Comparison of ENCODE assay signal across 8 mouse cellular contexts in the genomic region with DNA sequence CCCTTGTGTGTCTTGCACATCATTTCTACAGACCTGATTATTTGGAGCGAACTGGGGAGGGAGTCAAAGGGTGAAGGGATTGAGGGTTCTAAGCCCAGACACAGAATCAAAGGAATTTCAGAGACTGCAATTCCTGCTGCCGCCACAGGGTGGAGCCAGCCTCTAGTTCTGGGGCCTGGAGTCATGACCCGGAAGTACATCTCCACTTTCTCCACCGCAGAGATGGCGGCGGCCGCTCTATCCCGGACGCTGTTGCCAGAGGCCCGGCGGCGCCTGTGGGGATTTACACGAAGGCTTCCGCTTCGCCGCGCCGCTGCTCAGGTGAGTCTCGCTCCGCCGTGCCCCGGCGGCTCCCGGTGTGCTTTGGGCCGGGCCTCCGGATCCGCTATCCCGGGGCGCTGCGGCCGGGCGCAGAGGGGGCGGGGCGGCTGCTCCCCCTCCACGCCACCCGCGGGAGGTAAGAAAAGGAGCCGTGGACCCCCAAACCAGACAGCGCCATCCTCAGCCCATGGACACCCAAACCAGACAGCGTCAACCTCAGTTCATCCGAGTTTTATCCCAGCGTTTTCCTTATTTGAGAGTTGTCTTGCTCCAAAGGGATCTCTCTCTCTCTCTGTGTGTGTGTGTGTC. TPM values are rescaled to one million over a fixed set of nuclear protein-coding genes. Genes with fewer than 3 reads are reported as not detected.
DNase-seq lines count a peak whose midpoint lies in the region; ATAC-seq and TF ChIP-seq lines count a peak whose summit lies in the region.

A gene (plus strand): TSS at position 186 of the 630 bp plus-strand sequence.

- peak; percentile 58; the same call in 1 of the 2 replicates for TF ChIP-seq POLR2A in olfactory bulb, adult 2 months (IDR thresholded peaks at IDR 0.05; ENCODE audit: insufficient read depth, low read depth, low read length)
- peak; percentile 48; the same call in 1 of the 2 replicates for TF ChIP-seq POLR2A in thymus, adult 2 months (IDR thresholded peaks at IDR 0.05; ENCODE audit: control insufficient read depth, extremely low read depth, insufficient read depth, low read length, poor library complexity)

- peaks cover 3 to 13% of the 10 kb centered on the region in 2 experiments; a peak in 3 of 4 replicates for H3K4me1 ChIP-seq in ES-E14 (ENCODE audit: control insufficient read depth in 2 of 2, insufficient read depth in 2 of 2, low read length in 2 of 2, poor library complexity in 1 of 2)
- peaks cover 21% of the 10 kb centered on the region for H3K4me1 ChIP-seq in forebrain, embryonic 16.5 days (replicated peaks; ENCODE audit: control insufficient read depth, insufficient read depth, low read length)
- H3K4me1 ChIP-seq in lung, embryonic 14.5 days (ENCODE audit: insufficient read depth) = peaks cover 6% of the 10 kb centered on the region; the same call in 1 of the 2 replicates
- H3K4me1 ChIP-seq in olfactory bulb, adult 2 months (ENCODE audit: control insufficient read depth, insufficient read depth, low read length) = peaks cover 7% of the 10 kb centered on the region; the same call in 1 of the 2 replicates
- peaks cover 5% of the 10 kb centered on the region for H3K4me1 ChIP-seq in thymus, adult 2 months (replicated peaks; ENCODE audit: control insufficient read depth, insufficient read depth, low read length)

- intact Hi-C loops in heart, postnatal 36 days (cut with DNase I) = loop anchor here (1.0 to 10.0 kb wide), 3 partner anchors 32 to 472 kb away; no protein-coding TSS in a partner anchor

- peak; percentile 89 for DNase-seq in ES-E14 (ENCODE audit: low read depth, low spot score)
- peak; percentile 87 for DNase-seq in cerebellum, adult 11-12 months
- peak; percentile 87 to 89 for DNase-seq in heart, postnatal 36 days
- peak; percentile 84 to 89 for DNase-seq in layer of hippocampus, adult 2 months (ENCODE audit: low spot score in 2 of 2)
- peak; percentile 96 for DNase-seq in lung, embryonic 14.5 days
- DNase-seq in thymus, adult 2 months = peak; percentile 89

- 0% methylated on average over 40 of the region's 42 CpGs for WGBS in forebrain, embryonic 16.5 days
- 1% methylated on average over 42 of the region's 42 CpGs for WGBS in lung, embryonic 14.5 days
- under 1% methylated on average over 42 of the region's 42 CpGs for WGBS in olfactory bulb, adult 2 months
- WGBS in thymus, adult 2 months = 0% methylated on average over 42 of the region's 42 CpGs

- H3K9ac ChIP-seq in ES-E14 (ENCODE audit: insufficient read depth, low read depth, low read length, poor library complexity, severe bottlenecking) = peak within 1 kb of the TSS; percentile 93
- peak within 1 kb of the TSS; percentile 89 for H3K9ac ChIP-seq in forebrain, embryonic 16.5 days (replicated peaks; ENCODE audit: low read depth, low read length)
- H3K9ac ChIP-seq in lung, embryonic 14.5 days = peak within 1 kb of the TSS; percentile 88

- H3K36me3 ChIP-seq in ES-E14 (ENCODE audit: control insufficient read depth, insufficient read depth, low read length, poor library complexity, severe bottlenecking) = peaks cover 7% of the 10 kb centered on the region; the same call in 1 of the 2 replicates
- peaks cover 24% of the 10 kb centered on the region for H3K36me3 ChIP-seq in forebrain, embryonic 16.5 days (ENCODE audit: control insufficient read depth, insufficient read depth)
- H3K36me3 ChIP-seq in lung, embryonic 14.5 days (ENCODE audit: insufficient read depth) = peaks cover 33% of the 10 kb centered on the region
- peaks cover 17% of the 10 kb centered on the region for H3K36me3 ChIP-seq in thymus, adult 2 months (ENCODE audit: control insufficient read depth, insufficient read depth, low read length)

- in situ Hi-C loops in ES-E14 (cut with MboI; ENCODE audit: low sequenced_read_pairs in 2 of 2, unreplicated experiment in 2 of 2) = no loop called here

- no peaks in the 10 kb centered on the region for H3K9me3 ChIP-seq in ES-E14 (ENCODE audit: control insufficient read depth, insufficient read depth, low read depth, low read length)
- no peaks in the 10 kb centered on the region for H3K9me3 ChIP-seq in forebrain, embryonic 16.5 days (ENCODE audit: control insufficient read depth, low read length)
- no peaks in the 10 kb centered on the region for H3K9me3 ChIP-seq in lung, embryonic 14.5 days (ENCODE audit: low read depth, low read length)

- no peak within 1 kb of the TSS; the same call in 1 of the 2 replicates for H3K27ac ChIP-seq in ES-E14 (ENCODE audit: insufficient read depth, low read depth, low read length, poor library complexity, severe bottlenecking)
- peak within 1 kb of the TSS; percentile 81 for H3K27ac ChIP-seq in forebrain, embryonic 16.5 days (ENCODE audit: low read length)
- peak within 1 kb of the TSS; percentile 93 for H3K27ac ChIP-seq in layer of hippocampus, adult 2 months
- H3K27ac ChIP-seq in lung, embryonic 14.5 days (ENCODE audit: low read depth) = peak within 1 kb of the TSS; percentile 81
- H3K27ac ChIP-seq in olfactory bulb, adult 2 months (ENCODE audit: insufficient read depth, low read depth, low read length) = no peak within 1 kb of the TSS
- H3K27ac ChIP-seq in thymus, adult 2 months (ENCODE audit: control insufficient read depth, insufficient read depth, low read length) = peak within 1 kb of the TSS; percentile 3; the same call in 1 of the 2 replicates

- peak within 1 kb of the TSS; percentile 87 to 96 for H3K4me3 ChIP-seq in ES-E14 (ENCODE audit: insufficient read depth in 1 of 2, low read depth in 1 of 2, low read length in 2 of 2, poor library complexity in 1 of 2, severe bottlenecking in 1 of 2)
- H3K4me3 ChIP-seq in forebrain, embryonic 16.5 days (replicated peaks; ENCODE audit: low read length) = peak within 1 kb of the TSS; percentile 95
- peak within 1 kb of the TSS; percentile 84 for H3K4me3 ChIP-seq in layer of hippocampus, adult 2 months
- peak within 1 kb of the TSS; percentile 90 for H3K4me3 ChIP-seq in lung, embryonic 14.5 days (ENCODE audit: low read depth, low read length)
- peak within 1 kb of the TSS; percentile 95 for H3K4me3 ChIP-seq in olfactory bulb, adult 2 months (ENCODE audit: insufficient read depth, low read depth, low read length)
- peak within 1 kb of the TSS; percentile 89 for H3K4me3 ChIP-seq in thymus, adult 2 months (ENCODE audit: control insufficient read depth, insufficient read depth, low read length)

- H3K27me3 ChIP-seq in forebrain, embryonic 16.5 days (replicated peaks; ENCODE audit: control insufficient read depth, insufficient read depth, low read length) = no peaks in the 10 kb centered on the region
- no peaks in the 10 kb centered on the region for H3K27me3 ChIP-seq in lung, embryonic 14.5 days (ENCODE audit: insufficient read depth, low read length)
- no peaks in the 10 kb centered on the region for H3K27me3 ChIP-seq in thymus, adult 2 months (ENCODE audit: control insufficient read depth, insufficient read depth, low read length)

- TF ChIP-seq CTCF in layer of hippocampus, adult 2 months (conservative IDR thresholded peaks at IDR 0.05) = peak; percentile 98
- TF ChIP-seq CTCF in lung, embryonic 14.5 days (IDR thresholded peaks at IDR 0.05; ENCODE audit: low read depth) = peak; percentile 97
- TF ChIP-seq CTCF in olfactory bulb, adult 2 months (IDR thresholded peaks at IDR 0.05; ENCODE audit: insufficient read depth, low read depth, low read length) = peak; percentile 66; the same call in 1 of the 2 replicates
- TF ChIP-seq CTCF in thymus, adult 2 months (IDR thresholded peaks at IDR 0.05; ENCODE audit: borderline replicate concordance, control insufficient read depth, extremely low read depth, insufficient read depth, low read length, poor library complexity) = peak; percentile 85

- ATAC-seq in forebrain, embryonic 16.5 days = peak; percentile 74
- ATAC-seq in lung, embryonic 14.5 days (ENCODE audit: insufficient read depth) = peak; percentile 88

- H3K4me2 ChIP-seq in forebrain, embryonic 16.5 days (ENCODE audit: low read length) = peak within 1 kb of the TSS; percentile 86
- H3K4me2 ChIP-seq in lung, embryonic 14.5 days = peak within 1 kb of the TSS; percentile 93

TF ChIP-seq in ES-E14, 5 proteins besides CTCF, POLR2A, EP300 and RAD21:
- TF ChIP-seq ZNF384 (IDR thresholded peaks at IDR 0.05; ENCODE audit: low read depth, low read length) = no peak
- peak; percentile 34; the same call in 1 of the 2 replicates for TF ChIP-seq ZC3H11A (IDR thresholded peaks at IDR 0.05; ENCODE audit: borderline replicate concordance, low read depth, low read length)
- no peak for TF ChIP-seq MAFK (IDR thresholded peaks at IDR 0.05; ENCODE audit: insufficient read depth, low read depth, low read length)
- peak; percentile 80 for TF ChIP-seq HCFC1 (IDR thresholded peaks at IDR 0.05; ENCODE audit: borderline replicate concordance, insufficient read depth, low read length)
- 0 out of 2 replicates have a peak, but pooled peaks have one; percentile 67 for TF ChIP-seq CHD2 (IDR thresholded peaks at IDR 0.05; ENCODE audit: low read depth, low read length)
TF ChIP-seq in ES-E14: peak in this region for 3.

RNA-seq across cellular contexts. Expression of the gene that starts here (rescaled TPM):
- 132 and 134 TPM in 2 replicates for total RNA-seq in ES-E14 (2012; rRNA removed)
- polyA plus RNA-seq in forebrain, embryonic 16.5 days (2015; fragmentation: Nextera tagmentation; extraction: Ambion mirVana) = 86.4 and 91.5 TPM in 2 replicates
- 100 to 1,000 TPM; 243 to 264 TPM for total RNA-seq in heart, postnatal 36 days (2021)
- 10 to 100 TPM; 72.9 to 73.9 TPM for total RNA-seq in layer of hippocampus, adult 2 months (2021)
- 85.6 TPM in 2 replicates for polyA plus RNA-seq in lung, embryonic 14.5 days (2014; fragmentation: Nextera tagmentation; extraction: Ambion mirVana)
- polyA plus RNA-seq in olfactory bulb, adult 2 months (2012; ENCODE audit: insufficient read depth, insufficient read length, low replicate concordance, missing spikeins) = not detected in 2 replicates
- 29.3 and 34.0 TPM in 2 replicates for polyA plus RNA-seq in thymus, adult 2 months (2012; rRNA removed)

Comparison
In these comparisons a context has a peak if more than half of its experiments do, and no peak if none do; other contexts are left out.
1. H3K27ac ChIP-seq: peak in forebrain, embryonic 16.5 days (single experiment), layer of hippocampus, adult 2 months (single experiment), lung, embryonic 14.5 days (single experiment) and thymus, adult 2 months (single experiment); none in ES-E14 (single experiment) and olfactory bulb, adult 2 months (single experiment).
2. Peak in every context shown above with its lines, with median percentiles within 50 percentile points of each other: DNase-seq, H3K4me3 ChIP-seq, H3K9ac ChIP-seq and CTCF ChIP-seq.